Mouse (Mus musculus) hindbrain, embryonic 11.5 days (tissue): Measurements from ENCODE around the gene Lpp. TPM values are rescaled to one million over a fixed set of nuclear protein-coding genes. Genes with fewer than 3 reads are reported as not detected.

Experiments used
- microRNA counts: library from miRNA; unstranded; fragments of <30 nt; microRNA quantifications from one replicate; lab custom pipeline; 2015
- polyA plus RNA-seq: library from polyadenylated mRNA; unstranded; fragments of >200 nt; fragmentation: Nextera tagmentation; extraction: Ambion mirVana; gene quantifications from 2 replicates; pipeline ENCODE4 v1.2.1, GENCODE M21; 2014

Lpp gene
- polyA plus RNA-seq, 1 experiment from 2014 or later, result 25.1 TPM

MicroRNA genes within 50 kb of the gene (microRNA counts, 519-probe panel; counts per million panel counts)
- microRNA mmu-miR-28 (lab: Ali Mortazavi, UCI), result 4,953 counts per million, percentile 64 among the panel's probes with 10 or more counts
